Mouse (Mus musculus): ENCODE data around the gene Ccdc159. TPM values are rescaled to one million over a fixed set of nuclear protein-coding genes. Genes with fewer than 3 reads are reported as not detected.

The Ccdc159 gene
- total RNA-seq (2014; rRNA removed) (7.6 and 7.9 TPM in 2 replicates), polyA plus RNA-seq (2012; rRNA removed) (6.7 and 11.6 TPM in 2 replicates)

GRCm38 (mm10) chr9:21927208-21927753 lies at the start of gene Ccdc159, which contains the start of gene Tmem205:
Ccdc159 (plus strand) TSS chr9:21927471.
Tmem205 (minus strand) TSS chr9:21927556.
- peak; percentile 99 for TF ChIP-seq POLR2A (IDR thresholded peaks at IDR 0.05; ENCODE audit: extremely low read depth, insufficient read depth, low read length)
- TF ChIP-seq CTCF (IDR thresholded peaks at IDR 0.05; ENCODE audit: low read depth, low read length), result no peak
- H3K9ac ChIP-seq (ENCODE audit: low read depth, low read length), result peak within 1 kb of the TSS; percentile 89
- peak within 1 kb of the TSS; percentile 65 for H3K4me3 ChIP-seq (ENCODE audit: insufficient read depth, low read depth, low read length)
- peaks cover 14% of the 10 kb centered on the region for H3K4me1 ChIP-seq (ENCODE audit: control insufficient read depth, insufficient read depth, low read length)
- no peaks in the 10 kb centered on the region; the same call in 1 of the 2 replicates for H3K79me2 ChIP-seq (ENCODE audit: control insufficient read depth, insufficient read depth, low read length)
- WGBS, result under 1% methylated on average over 28 of the region's 28 CpGs
- peak; percentile 99 for DNase-seq (ENCODE audit: extremely low read depth, low read depth, low spot score)
- peaks cover 12% of the 10 kb centered on the region for H3K36me3 ChIP-seq (ENCODE audit: control insufficient read depth, insufficient read depth, low read length)
- peak within 1 kb of the TSS; percentile 98 for H3K27ac ChIP-seq (replicated peaks; ENCODE audit: insufficient read depth, low read depth, low read length)
- no peaks in the 10 kb centered on the region for H3K27me3 ChIP-seq (ENCODE audit: control insufficient read depth, insufficient read depth, low read length)

GRCm38 (mm10) chr9:21889229-21889628 lies 38.0 kb upstream of the Ccdc159 start:
- DNase-seq (ENCODE audit: extremely low read depth, low read depth, low spot score), result peak; percentile 33

GRCm38 (mm10) chr9:21901223-21901820 lies 25.9 kb upstream of the Ccdc159 start:
- Histone ChIP-seq H3K27me3 (ENCODE audit: control insufficient read depth, insufficient read depth, low read length) (no peaks in the 10 kb centered on the region), H3K4me1 (ENCODE audit: control insufficient read depth, insufficient read depth, low read length) (peaks cover 2% of the 10 kb centered on the region; the same call in 1 of the 2 replicates), H3K4me3 (ENCODE audit: insufficient read depth, low read depth, low read length) (peak overlapping the region; percentile 61), H3K9ac (ENCODE audit: low read depth, low read length) (no peak overlapping the region), H3K79me2 (ENCODE audit: control insufficient read depth, insufficient read depth, low read length) (no peaks in the 10 kb centered on the region), H3K36me3 (ENCODE audit: control insufficient read depth, insufficient read depth, low read length) (no peaks in the 10 kb centered on the region), H3K27ac (replicated peaks; ENCODE audit: insufficient read depth, low read depth, low read length) (no peak overlapping the region)
- WGBS, result 9% methylated on average over 10 of the region's 10 CpGs
- peak; percentile 91 for DNase-seq (ENCODE audit: extremely low read depth, low read depth, low spot score)
- TF ChIP-seq POLR2A (IDR thresholded peaks at IDR 0.05; ENCODE audit: extremely low read depth, insufficient read depth, low read length), result no peak
- TF ChIP-seq CTCF (IDR thresholded peaks at IDR 0.05; ENCODE audit: low read depth, low read length), result no peak

More at GRCm38 (mm10) chr9:21889229-21889628, 38.0 kb upstream of the Ccdc159 start:
- Histone ChIP-seq H3K79me2 (ENCODE audit: control insufficient read depth, insufficient read depth, low read length) (no peaks in the 10 kb centered on the region), H3K4me3 (ENCODE audit: insufficient read depth, low read depth, low read length) (no peak overlapping the region), H3K36me3 (ENCODE audit: control insufficient read depth, insufficient read depth, low read length) (no peaks in the 10 kb centered on the region), H3K4me1 (ENCODE audit: control insufficient read depth, insufficient read depth, low read length) (no peaks in the 10 kb centered on the region), H3K27me3 (ENCODE audit: control insufficient read depth, insufficient read depth, low read length) (no peaks in the 10 kb centered on the region; the same call in 1 of the 2 replicates), H3K9ac (ENCODE audit: low read depth, low read length) (no peak overlapping the region), H3K27ac (replicated peaks; ENCODE audit: insufficient read depth, low read depth, low read length) (no peak overlapping the region)
- TF ChIP-seq POLR2A (IDR thresholded peaks at IDR 0.05; ENCODE audit: extremely low read depth, insufficient read depth, low read length) (no peak), CTCF (IDR thresholded peaks at IDR 0.05; ENCODE audit: low read depth, low read length) (peak; percentile 76)
- 51% methylated on average over 3 of the region's 3 CpGs for WGBS

GRCm38 (mm10) chr9:21904031-21904430 lies 23.2 kb upstream of the Ccdc159 start:
- Histone ChIP-seq H3K4me1 (ENCODE audit: control insufficient read depth, insufficient read depth, low read length) (peaks cover 2% of the 10 kb centered on the region; the same call in 1 of the 2 replicates), H3K9ac (ENCODE audit: low read depth, low read length) (no peak overlapping the region), H3K27ac (replicated peaks; ENCODE audit: insufficient read depth, low read depth, low read length) (no peak overlapping the region), H3K27me3 (ENCODE audit: control insufficient read depth, insufficient read depth, low read length) (no peaks in the 10 kb centered on the region), H3K79me2 (ENCODE audit: control insufficient read depth, insufficient read depth, low read length) (no peaks in the 10 kb centered on the region), H3K4me3 (ENCODE audit: insufficient read depth, low read depth, low read length) (no peak overlapping the region), H3K36me3 (ENCODE audit: control insufficient read depth, insufficient read depth, low read length) (no peaks in the 10 kb centered on the region)
- WGBS, result 88% methylated on average over 4 of the region's 4 CpGs
- TF ChIP-seq POLR2A (IDR thresholded peaks at IDR 0.05; ENCODE audit: extremely low read depth, insufficient read depth, low read length), result no peak
- no peak for TF ChIP-seq CTCF (IDR thresholded peaks at IDR 0.05; ENCODE audit: low read depth, low read length)
- DNase-seq (ENCODE audit: extremely low read depth, low read depth, low spot score), result no peak

GRCm38 (mm10) chr9:21908216-21908615 lies 19.1 kb upstream of the Ccdc159 start:
- WGBS, result 70% methylated on average over 11 of the region's 11 CpGs

More at GRCm38 (mm10) chr9:21908216-21908615, 19.1 kb upstream of the Ccdc159 start:
- Histone ChIP-seq H3K79me2 (ENCODE audit: control insufficient read depth, insufficient read depth, low read length) (no peaks in the 10 kb centered on the region), H3K27ac (replicated peaks; ENCODE audit: insufficient read depth, low read depth, low read length) (no peak overlapping the region), H3K4me1 (ENCODE audit: control insufficient read depth, insufficient read depth, low read length) (no peaks in the 10 kb centered on the region), H3K4me3 (ENCODE audit: insufficient read depth, low read depth, low read length) (no peak overlapping the region), H3K27me3 (ENCODE audit: control insufficient read depth, insufficient read depth, low read length) (no peaks in the 10 kb centered on the region), H3K9ac (ENCODE audit: low read depth, low read length) (no peak overlapping the region), H3K36me3 (ENCODE audit: control insufficient read depth, insufficient read depth, low read length) (no peaks in the 10 kb centered on the region)
- TF ChIP-seq POLR2A (IDR thresholded peaks at IDR 0.05; ENCODE audit: extremely low read depth, insufficient read depth, low read length), result no peak
- no peak for TF ChIP-seq CTCF (IDR thresholded peaks at IDR 0.05; ENCODE audit: low read depth, low read length)
- DNase-seq (ENCODE audit: extremely low read depth, low read depth, low spot score), result no peak
